ENCODE assay signal across 8 mouse cellular contexts in the genomic region with DNA sequence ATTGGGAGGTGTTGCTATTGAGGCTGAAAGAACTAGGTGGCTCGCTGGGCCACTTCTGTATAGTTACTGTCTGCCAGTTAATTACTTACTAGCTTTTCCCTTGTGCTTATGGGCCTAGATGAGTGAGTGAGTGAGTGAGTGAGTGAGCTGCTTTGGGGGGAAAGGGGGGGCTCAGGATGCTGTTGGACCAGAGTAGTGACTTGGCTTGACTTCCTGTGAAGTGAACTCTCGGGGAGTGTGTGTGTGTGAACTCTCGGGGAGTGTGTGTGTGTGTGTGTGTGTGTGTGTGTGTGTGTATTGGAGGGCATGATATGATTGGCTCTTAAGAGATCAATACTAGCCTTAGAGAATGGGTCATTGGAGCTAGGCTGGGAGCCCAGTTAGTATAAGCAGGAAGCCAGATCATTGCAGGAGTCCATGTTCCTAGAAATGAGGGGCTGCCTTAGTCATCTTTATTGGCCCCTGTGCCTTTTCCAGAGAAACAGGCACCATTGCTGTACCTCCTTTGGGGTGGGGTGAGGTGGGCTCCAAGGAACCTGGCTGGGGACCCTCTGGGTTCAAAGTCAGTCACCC. TPM values are rescaled to one million over a fixed set of nuclear protein-coding genes. Genes with fewer than 3 reads are reported as not detected.
DNase-seq lines count a peak whose midpoint lies in the region; ATAC-seq and TF ChIP-seq lines count a peak whose summit lies in the region.

No protein-coding gene starts in this region.

- peak overlapping the region; percentile 53 to 100 for H3K27ac ChIP-seq in heart, embryonic 14.5 days (replicated peaks in 1 of 2; ENCODE audit: control insufficient read depth in 1 of 2, insufficient read depth in 1 of 2, low read depth in 2 of 2, low read length in 2 of 2)
- peak overlapping the region; percentile 59; the same call in 1 of the 2 replicates for H3K27ac ChIP-seq in limb, embryonic 14.5 days (replicated peaks; ENCODE audit: low read depth, low read length)
- peak overlapping the region; percentile 67 for H3K27ac ChIP-seq in stomach, embryonic 16.5 days (ENCODE audit: low read length)

- H3K9ac ChIP-seq in heart, embryonic 14.5 days (ENCODE audit: low read length): peak overlapping the region; percentile 100
- peak overlapping the region; percentile 99 for H3K9ac ChIP-seq in limb, embryonic 14.5 days (ENCODE audit: low read depth, low read length, severe bottlenecking)
- peak overlapping the region; percentile 51 for H3K9ac ChIP-seq in stomach, embryonic 16.5 days (ENCODE audit: low read length)

- H3K9me3 ChIP-seq in megakaryocyte, embryonic 14.5 days: no peaks in the 10 kb centered on the region
- no peaks in the 10 kb centered on the region for H3K9me3 ChIP-seq in heart, embryonic 14.5 days (ENCODE audit: control insufficient read depth, low read length)
- H3K9me3 ChIP-seq in limb, embryonic 14.5 days (ENCODE audit: control insufficient read depth, low read length): no peaks in the 10 kb centered on the region
- no peaks in the 10 kb centered on the region for H3K9me3 ChIP-seq in stomach, embryonic 16.5 days (replicated peaks; ENCODE audit: control insufficient read depth, low read length)

- no peak for DNase-seq in limb, embryonic 14.5 days (ENCODE audit: low spot score)
- DNase-seq in left cerebral cortex, adult 9 months (ENCODE audit: low spot score in 2 of 2): no peak
- DNase-seq in testis, postnatal 14 days (ENCODE audit: low spot score): no peak
- no peak for DNase-seq in right cerebral cortex, postnatal 10 days (ENCODE audit: low spot score in 2 of 2)

- 26% methylated on average over 3 of the region's 3 CpGs for WGBS in heart, embryonic 14.5 days
- 39% methylated on average over 3 of the region's 3 CpGs for WGBS in limb, embryonic 14.5 days
- WGBS in stomach, embryonic 16.5 days: 50% methylated on average over 3 of the region's 3 CpGs

- no peak for TF ChIP-seq POLR2A in limb, embryonic 14.5 days (IDR thresholded peaks at IDR 0.05; ENCODE audit: borderline replicate concordance, extremely low read depth, insufficient read depth, insufficient read length)

- H3K36me3 ChIP-seq in megakaryocyte, embryonic 14.5 days (replicated peaks; ENCODE audit: low read length): peaks cover 57% of the 10 kb centered on the region
- peaks cover 63% of the 10 kb centered on the region for H3K36me3 ChIP-seq in heart, embryonic 14.5 days (ENCODE audit: control insufficient read depth, insufficient read depth, low read length)
- H3K36me3 ChIP-seq in limb, embryonic 14.5 days (ENCODE audit: control insufficient read depth, insufficient read depth, low read length): peaks cover 68% of the 10 kb centered on the region
- H3K36me3 ChIP-seq in stomach, embryonic 16.5 days (ENCODE audit: control insufficient read depth, insufficient read depth, low read length): peaks cover 18% of the 10 kb centered on the region

- H3K4me2 ChIP-seq in heart, embryonic 14.5 days (ENCODE audit: low read length): peak overlapping the region; percentile 84
- peak overlapping the region; percentile 92 for H3K4me2 ChIP-seq in limb, embryonic 14.5 days (replicated peaks; ENCODE audit: low read depth, low read length, severe bottlenecking)
- peak overlapping the region; percentile 94 for H3K4me2 ChIP-seq in stomach, embryonic 16.5 days (ENCODE audit: low read depth, low read length)

- peak overlapping the region; percentile 78 for H3K4me3 ChIP-seq in megakaryocyte, embryonic 14.5 days (replicated peaks)
- peak overlapping the region; percentile 27 to 97 for H3K4me3 ChIP-seq in heart, embryonic 14.5 days (ENCODE audit: control insufficient read depth in 1 of 2, insufficient read depth in 1 of 2, low read depth in 1 of 2, low read length in 2 of 2)
- peak overlapping the region; percentile 100 for H3K4me3 ChIP-seq in limb, embryonic 14.5 days (replicated peaks; ENCODE audit: low read length)
- H3K4me3 ChIP-seq in stomach, embryonic 16.5 days (replicated peaks; ENCODE audit: low read length): peak overlapping the region; percentile 82

- no peak for ATAC-seq in megakaryocyte, adult 5-6 weeks (ENCODE audit: poor library complexity, severe bottlenecking)
- no peak for ATAC-seq in heart, embryonic 14.5 days (ENCODE audit: insufficient number of reproducible peaks, insufficient read depth, low FRiP score, low read depth)
- no peak for ATAC-seq in limb, embryonic 14.5 days (ENCODE audit: low FRiP score, low read depth)
- no peak for ATAC-seq in stomach, embryonic 16.5 days (ENCODE audit: insufficient read depth, low FRiP score)

- H3K4me1 ChIP-seq in megakaryocyte, embryonic 14.5 days: peaks cover 97% of the 10 kb centered on the region
- peaks cover 54 to 73% of the 10 kb centered on the region in 2 experiments for H3K4me1 ChIP-seq in heart, embryonic 14.5 days (ENCODE audit: control insufficient read depth in 2 of 2, insufficient read depth in 2 of 2, low read length in 2 of 2)
- peaks cover 74% of the 10 kb centered on the region for H3K4me1 ChIP-seq in limb, embryonic 14.5 days (ENCODE audit: control insufficient read depth, insufficient read depth, low read length)
- H3K4me1 ChIP-seq in stomach, embryonic 16.5 days (ENCODE audit: control insufficient read depth, insufficient read depth, low read length): peaks cover 65% of the 10 kb centered on the region

- H3K27me3 ChIP-seq in megakaryocyte, embryonic 14.5 days (replicated peaks): peaks cover 40% of the 10 kb centered on the region
- no peaks in the 10 kb centered on the region for H3K27me3 ChIP-seq in heart, embryonic 14.5 days (ENCODE audit: control insufficient read depth, insufficient read depth, low read length)
- H3K27me3 ChIP-seq in limb, embryonic 14.5 days (ENCODE audit: control insufficient read depth, insufficient read depth, low read length): no peaks in the 10 kb centered on the region
- no peaks in the 10 kb centered on the region for H3K27me3 ChIP-seq in stomach, embryonic 16.5 days (ENCODE audit: control insufficient read depth, insufficient read depth, low read length)

RNA-seq across cellular contexts. Expression of a gene that starts 5.0 kb away (rescaled TPM):
- polyA plus RNA-seq in megakaryocyte, embryonic 14.5 days (2012; ENCODE audit: insufficient read depth, low replicate concordance): 17.8 and 18.5 TPM in 2 replicates
- total RNA-seq in megakaryocyte, adult 5-6 weeks (2015): 1.3 and 1.7 TPM in 2 replicates
- 1.1 and 2.8 TPM in 2 replicates for total RNA-seq in megakaryocyte, adult 5-6 weeks (2017)
- 33.5 and 36.3 TPM in 2 replicates for polyA plus RNA-seq in heart, embryonic 14.5 days (2014; fragmentation: Nextera tagmentation; extraction: Ambion mirVana)
- polyA plus RNA-seq in limb, embryonic 14.5 days (2012; rRNA removed): 58.9 and 67.7 TPM in 2 replicates
- 52.7 and 66.6 TPM in 2 replicates for polyA plus RNA-seq in limb, embryonic 14.5 days (2014; fragmentation: Nextera tagmentation; extraction: Ambion mirVana)
- 21.1 and 26.3 TPM in 2 replicates for polyA plus RNA-seq in stomach, embryonic 16.5 days (2015; fragmentation: Nextera tagmentation; extraction: Ambion mirVana)
